31 mouse cellular contexts compared by ENCODE assay signal in genomic region chr7:139276150-139276549, GRCm38 (mm10). TPM values are rescaled to one million over a fixed set of nuclear protein-coding genes. Genes with fewer than 3 reads are reported as not detected.
DNase-seq lines count a peak whose midpoint lies in the region; ATAC-seq and TF ChIP-seq lines count a peak whose summit lies in the region.
"Had no signal": no experiment of that assay in that cellular context is flagged by ENCODE, and none has a peak within 500 bp of the region (broad histone marks: within the 10 kb centered on the region; RNA-seq: fewer than 3 reads in every experiment).

No protein-coding gene starts in this region.

- TF ChIP-seq CTCF in hindbrain, postnatal 0 days (IDR thresholded peaks at IDR 0.05; ENCODE audit: low read depth) = no peak

- H3K27me3 ChIP-seq in hindbrain, embryonic 13.5 days = no peaks in the 10 kb centered on the region
- no peaks in the 10 kb centered on the region for H3K27me3 ChIP-seq in hindbrain, postnatal 0 days (ENCODE audit: insufficient read depth, low read length)
- no peaks in the 10 kb centered on the region for H3K27me3 ChIP-seq in neural tube, embryonic 14.5 days (ENCODE audit: control insufficient read depth, insufficient read depth, low read length)
- H3K27me3 ChIP-seq: kidney, embryonic 15.5 days; limb, embryonic 12.5 days; liver, embryonic 15.5 days; neural tube, embryonic 12.5 days had no signal

- peaks cover 47% of the 10 kb centered on the region for H3K4me1 ChIP-seq in hindbrain, embryonic 13.5 days (replicated peaks)
- H3K4me1 ChIP-seq in hindbrain, postnatal 0 days (ENCODE audit: insufficient read depth, low read length) = peaks cover 3% of the 10 kb centered on the region; the same call in 1 of the 2 replicates
- H3K4me1 ChIP-seq in neural tube, embryonic 14.5 days (ENCODE audit: control insufficient read depth, insufficient read depth, low read length) = peaks cover 3% of the 10 kb centered on the region; the same call in 1 of the 2 replicates

- H3K9ac ChIP-seq in hindbrain, embryonic 13.5 days = no peak overlapping the region
- no peak overlapping the region for H3K9ac ChIP-seq in hindbrain, postnatal 0 days (replicated peaks; ENCODE audit: low read length)
- no peak overlapping the region for H3K9ac ChIP-seq in neural tube, embryonic 14.5 days (replicated peaks; ENCODE audit: low read depth, low read length)
- H3K9ac ChIP-seq: hindbrain, embryonic 14.5 days; kidney, embryonic 15.5 days; limb, embryonic 12.5 days; liver, embryonic 15.5 days; lung, embryonic 14.5 days; neural tube, embryonic 12.5 days had no signal

- peak overlapping the region; percentile 32; the same call in 1 of the 2 replicates for H3K27ac ChIP-seq in hindbrain, embryonic 13.5 days
- no peak overlapping the region for H3K27ac ChIP-seq in hindbrain, postnatal 0 days
- H3K27ac ChIP-seq in neural tube, embryonic 14.5 days (ENCODE audit: low read depth, low read length) = peak overlapping the region; percentile 45; the same call in 1 of the 2 replicates
- H3K27ac ChIP-seq: hindbrain, embryonic 14.5 days; kidney, embryonic 15.5 days; limb, embryonic 12.5 days; liver, embryonic 15.5 days; neural tube, embryonic 12.5 days had no signal

- no peak for ATAC-seq in hindbrain, embryonic 13.5 days (ENCODE audit: low FRiP score)
- ATAC-seq in hindbrain, postnatal 0 days = no peak
- ATAC-seq in neural tube, embryonic 14.5 days (ENCODE audit: low read depth) = no peak
- ATAC-seq: activated CD4-positive, CD25-positive, alpha-beta regulatory T cell, adult 4 months; inflammation-experienced regulatory T-cells, adult 6 months; midbrain, embryonic 16.5 days had no signal

- no peaks in the 10 kb centered on the region for H3K36me3 ChIP-seq in hindbrain, embryonic 13.5 days
- H3K36me3 ChIP-seq in hindbrain, postnatal 0 days (ENCODE audit: insufficient read depth, low read length) = no peaks in the 10 kb centered on the region
- H3K36me3 ChIP-seq in neural tube, embryonic 14.5 days (ENCODE audit: control insufficient read depth, insufficient read depth, low read length) = no peaks in the 10 kb centered on the region
- H3K36me3 ChIP-seq: kidney, embryonic 15.5 days; limb, embryonic 12.5 days; liver, embryonic 15.5 days; neural tube, embryonic 12.5 days had no signal

- WGBS in hindbrain, embryonic 13.5 days = 88% methylated on average over 10 of the region's 10 CpGs
- 76% methylated on average over 10 of the region's 10 CpGs for WGBS in hindbrain, postnatal 0 days
- WGBS in neural tube, embryonic 14.5 days = 80% methylated on average over 10 of the region's 10 CpGs

- no peak overlapping the region for H3K4me3 ChIP-seq in hindbrain, embryonic 13.5 days
- no peak overlapping the region for H3K4me3 ChIP-seq in hindbrain, postnatal 0 days (ENCODE audit: low read length)
- H3K4me3 ChIP-seq in neural tube, embryonic 14.5 days (ENCODE audit: low read depth, low read length) = no peak overlapping the region
- H3K4me3 ChIP-seq: kidney, embryonic 15.5 days; limb, embryonic 12.5 days; liver, embryonic 15.5 days; neural tube, embryonic 12.5 days had no signal

- H3K9me3 ChIP-seq in hindbrain, embryonic 13.5 days = no peaks in the 10 kb centered on the region
- no peaks in the 10 kb centered on the region for H3K9me3 ChIP-seq in hindbrain, postnatal 0 days (ENCODE audit: low read length)
- no peaks in the 10 kb centered on the region for H3K9me3 ChIP-seq in neural tube, embryonic 14.5 days (ENCODE audit: control insufficient read depth, low read length)
- H3K9me3 ChIP-seq: kidney, embryonic 15.5 days; limb, embryonic 12.5 days; liver, embryonic 15.5 days; neural tube, embryonic 12.5 days had no signal

- intact Hi-C loops in left cerebral cortex, postnatal 25 days (cut with DNase I) = no loop called here

- DNase-seq in hindbrain, postnatal 0 days (ENCODE audit: low spot score) = no peak
- DNase-seq in neural tube, embryonic 10.5 days (ENCODE audit: extremely low spot score, low spot score) = no peak
- DNase-seq in fat pad, adult 2 months (ENCODE audit: extremely low read depth, low read depth, low spot score) = peak; percentile 84
- no peak for DNase-seq in kidney, postnatal 36 days
- no peak for DNase-seq in left cerebral cortex, postnatal 25 days (ENCODE audit: low spot score in 2 of 2)
- DNase-seq: adrenal gland, adult 2 months; B cell, adult 2 months; cerebellum, adult 8-10 months; gastrocnemius, postnatal 14 days; heart, adult 11 months; heart, postnatal 4 days; kidney, adult 18-20 months; kidney, postnatal 25 days; lung, embryonic 14.5 days; lung, postnatal 14 days; retina, postnatal 1 day; spleen, adult 18-20 months; thymus, adult 18-20 months; thymus, postnatal 25 days had no signal

- H3K4me2 ChIP-seq in hindbrain, embryonic 13.5 days = no peak overlapping the region
- H3K4me2 ChIP-seq in hindbrain, postnatal 0 days (ENCODE audit: low read depth, low read length) = no peak overlapping the region
- H3K4me2 ChIP-seq in neural tube, embryonic 14.5 days (ENCODE audit: low read depth, low read length) = no peak overlapping the region
- H3K4me2 ChIP-seq: heart, embryonic 11.5 days; hindbrain, embryonic 14.5 days; kidney, embryonic 15.5 days; limb, embryonic 12.5 days; liver, embryonic 15.5 days; lung, embryonic 14.5 days; midbrain, embryonic 11.5 days; neural tube, embryonic 12.5 days had no signal

RNA-seq across cellular contexts. Expression of gene Pwwp2b, which starts 27.9 kb away (rescaled TPM):
- polyA plus RNA-seq in hindbrain, embryonic 13.5 days (2015; fragmentation: Nextera tagmentation; extraction: Ambion mirVana) = 4.5 and 4.9 TPM in 2 replicates
- 6.6 and 6.7 TPM in 2 replicates for total RNA-seq in hindbrain, postnatal 0 days (2014; rRNA removed)
- 4.0 and 4.8 TPM in 2 replicates for polyA plus RNA-seq in hindbrain, postnatal 0 days (2015; fragmentation: Nextera tagmentation; extraction: Ambion mirVana)
- polyA plus RNA-seq in neural tube, embryonic 14.5 days (2014; fragmentation: Nextera tagmentation; extraction: Ambion mirVana) = 5.6 and 6.4 TPM in 2 replicates
- total RNA-seq in left cerebral cortex, postnatal 25 days (2021) = 10 to 100 TPM; 10.5 to 11.9 TPM
